ENCODE assay signal across 15 mouse cellular contexts in the genomic region with DNA sequence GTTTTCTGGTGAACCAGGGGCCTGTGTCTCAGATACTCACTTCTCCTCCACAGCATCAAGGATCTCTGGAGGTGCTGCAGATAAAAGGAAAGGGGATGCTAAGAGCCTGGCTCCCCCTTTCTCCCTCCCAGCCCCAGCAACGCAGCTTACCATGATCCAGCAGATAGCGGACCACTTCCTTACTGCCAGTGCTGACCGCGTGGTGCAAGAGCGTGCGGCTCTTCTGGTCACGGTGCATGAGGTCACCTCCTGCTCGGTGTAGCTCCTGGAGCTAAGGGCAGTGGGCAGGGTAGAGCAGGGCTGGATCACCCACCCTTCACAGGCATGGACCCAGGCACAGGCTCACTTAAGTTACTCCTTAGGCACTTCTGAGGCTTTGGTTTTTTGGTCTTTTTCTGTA. TPM values are rescaled to one million over a fixed set of nuclear protein-coding genes. Genes with fewer than 3 reads are reported as not detected.
DNase-seq lines count a peak whose midpoint lies in the region; ATAC-seq lines count a peak whose summit lies in the region.
"Had no signal": no experiment of that assay in that cellular context is flagged by ENCODE, and none has a peak within 500 bp of the region (broad histone marks: within the 10 kb centered on the region; RNA-seq: fewer than 3 reads in every experiment).

No protein-coding gene starts in this region.

- H3K27ac ChIP-seq in hindbrain, embryonic 11.5 days (ENCODE audit: low read depth, low read length): peak overlapping the region; percentile 96; the same call in 1 of the 2 replicates
- H3K27ac ChIP-seq in hindbrain, embryonic 13.5 days: no peak overlapping the region
- H3K27ac ChIP-seq: hindbrain, embryonic 14.5 days had no signal

- H3K36me3 ChIP-seq in hindbrain, embryonic 11.5 days (ENCODE audit: control insufficient read depth, insufficient read depth, low read length): 0 out of 2 replicates have a peak, but pooled peaks cover 3% of the 10 kb centered on the region
- peaks cover 60% of the 10 kb centered on the region for H3K36me3 ChIP-seq in hindbrain, embryonic 13.5 days

- no peak overlapping the region for H3K4me2 ChIP-seq in hindbrain, embryonic 11.5 days (replicated peaks; ENCODE audit: low read depth, low read length)
- H3K4me2 ChIP-seq in hindbrain, embryonic 13.5 days: no peak overlapping the region
- H3K4me2 ChIP-seq: hindbrain, embryonic 14.5 days; limb, embryonic 15.5 days had no signal

- H3K9me3 ChIP-seq in hindbrain, embryonic 11.5 days (ENCODE audit: control insufficient read depth, low read length): no peaks in the 10 kb centered on the region
- no peaks in the 10 kb centered on the region for H3K9me3 ChIP-seq in hindbrain, embryonic 13.5 days
- H3K9me3 ChIP-seq: limb, embryonic 15.5 days had no signal

- peaks cover 10% of the 10 kb centered on the region; the same call in 1 of the 2 replicates for H3K4me1 ChIP-seq in hindbrain, embryonic 11.5 days (replicated peaks; ENCODE audit: control insufficient read depth, insufficient read depth, low read length)
- peaks cover 55% of the 10 kb centered on the region for H3K4me1 ChIP-seq in hindbrain, embryonic 13.5 days (replicated peaks)

- WGBS in hindbrain, embryonic 11.5 days: 60% methylated on average over 8 of the region's 8 CpGs
- WGBS in hindbrain, embryonic 13.5 days: 48% methylated on average over 8 of the region's 8 CpGs

- no peak for ATAC-seq in hindbrain, embryonic 11.5 days (ENCODE audit: low FRiP score)
- no peak for ATAC-seq in hindbrain, embryonic 13.5 days (ENCODE audit: low FRiP score)
- ATAC-seq: lung, postnatal 0 days had no signal

- H3K27me3 ChIP-seq in hindbrain, embryonic 11.5 days (ENCODE audit: control insufficient read depth, insufficient read depth, low read length): no peaks in the 10 kb centered on the region
- 0 out of 2 replicates have a peak, but pooled peaks cover 1% of the 10 kb centered on the region for H3K27me3 ChIP-seq in hindbrain, embryonic 13.5 days
- H3K27me3 ChIP-seq: limb, embryonic 15.5 days had no signal

- no peak overlapping the region for H3K4me3 ChIP-seq in hindbrain, embryonic 11.5 days (ENCODE audit: low read depth, low read length)
- no peak overlapping the region for H3K4me3 ChIP-seq in hindbrain, embryonic 13.5 days
- H3K4me3 ChIP-seq: limb, embryonic 15.5 days had no signal

- H3K9ac ChIP-seq in hindbrain, embryonic 11.5 days (ENCODE audit: low read depth, low read length): no peak overlapping the region
- no peak overlapping the region for H3K9ac ChIP-seq in hindbrain, embryonic 13.5 days
- H3K9ac ChIP-seq: hindbrain, embryonic 14.5 days; limb, embryonic 15.5 days had no signal

- DNase-seq in cerebellum, adult 11-12 months: peak; percentile 49
- no peak for DNase-seq in cerebellum, adult 9-11 months
- DNase-seq in hindbrain, embryonic 11.5 days (ENCODE audit: low spot score): no peak
- DNase-seq in retina, postnatal 1 day: peak; percentile 35
- DNase-seq in retina, embryonic 14.5 days (ENCODE audit: low spot score): no peak
- DNase-seq in spleen, postnatal 4 days (ENCODE audit: low spot score in 2 of 2): no peak
- no peak for DNase-seq in ovary, adult 18-20 months (ENCODE audit: low spot score)
- DNase-seq: adrenal gland, postnatal 14 days; kidney, postnatal 10 days; spleen, adult 18-20 months had no signal

RNA-seq across cellular contexts. Expression of gene Mdk, which starts 1.9 kb away (rescaled TPM):
- polyA plus RNA-seq in hindbrain, embryonic 11.5 days (2014; fragmentation: Nextera tagmentation; extraction: Ambion mirVana): 960 and 984 TPM in 2 replicates
- polyA plus RNA-seq in hindbrain, embryonic 13.5 days (2015; fragmentation: Nextera tagmentation; extraction: Ambion mirVana): 313 and 316 TPM in 2 replicates

RNA-seq across cellular contexts. Expression of gene Chrm4, which starts 7.0 kb away (rescaled TPM):
- 0.20 and 0.42 TPM in 2 replicates for polyA plus RNA-seq in hindbrain, embryonic 11.5 days (2014; fragmentation: Nextera tagmentation; extraction: Ambion mirVana)
- 1.0 and 1.1 TPM in 2 replicates for polyA plus RNA-seq in hindbrain, embryonic 13.5 days (2015; fragmentation: Nextera tagmentation; extraction: Ambion mirVana)

RNA-seq across cellular contexts. Expression of gene Gm9821, which starts 11.5 kb away (rescaled TPM):
- polyA plus RNA-seq in hindbrain, embryonic 11.5 days (2014; fragmentation: Nextera tagmentation; extraction: Ambion mirVana): 0.27 and 0.37 TPM in 2 replicates
- 0.13 and 0.25 TPM in 2 replicates for polyA plus RNA-seq in hindbrain, embryonic 13.5 days (2015; fragmentation: Nextera tagmentation; extraction: Ambion mirVana)
- polyA plus RNA-seq: cortical plate, adult 2 months had no signal

RNA-seq across cellular contexts. Expression of gene Dgkz, which starts 41.6 kb away (rescaled TPM):
- 24.1 and 28.9 TPM in 2 replicates for polyA plus RNA-seq in hindbrain, embryonic 11.5 days (2014; fragmentation: Nextera tagmentation; extraction: Ambion mirVana)
- polyA plus RNA-seq in hindbrain, embryonic 13.5 days (2015; fragmentation: Nextera tagmentation; extraction: Ambion mirVana): 25.0 and 26.0 TPM in 2 replicates

Comparison
In these comparisons a context has a peak if more than half of its experiments do, and no peak if none do; other contexts are left out.
1. DNase-seq: peak in cerebellum, adult 11-12 months (single experiment) and retina, postnatal 1 day (single experiment); none in cerebellum, adult 9-11 months (single experiment), hindbrain, embryonic 11.5 days (single experiment), retina, embryonic 14.5 days (single experiment), spleen, postnatal 4 days (0 of 2) and ovary, adult 18-20 months (single experiment).